Comparison of ENCODE assay signal across 8 mouse cellular contexts in genomic region chr4:114397625-114398024, GRCm38 (mm10). TPM values are rescaled to one million over a fixed set of nuclear protein-coding genes. Genes with fewer than 3 reads are reported as not detected.
DNase-seq lines count a peak whose midpoint lies in the region; ATAC-seq and TF ChIP-seq lines count a peak whose summit lies in the region.
"Had no signal": no experiment of that assay in that cellular context is flagged by ENCODE, and none has a peak within 500 bp of the region (broad histone marks: within the 10 kb centered on the region; RNA-seq: fewer than 3 reads in every experiment).

No protein-coding gene starts in this region.

- H3K27me3 ChIP-seq in hindbrain, postnatal 0 days (ENCODE audit: insufficient read depth, low read length), result no peaks in the 10 kb centered on the region
- no peaks in the 10 kb centered on the region for H3K27me3 ChIP-seq in hindbrain, embryonic 16.5 days (replicated peaks; ENCODE audit: control insufficient read depth, insufficient read depth, low read length)

- no peak overlapping the region for H3K4me3 ChIP-seq in hindbrain, postnatal 0 days (ENCODE audit: low read length)
- H3K4me3 ChIP-seq in hindbrain, embryonic 16.5 days (ENCODE audit: low read length), result no peak overlapping the region
- H3K4me3 ChIP-seq: heart, embryonic 15.5 days had no signal

- H3K9ac ChIP-seq in hindbrain, postnatal 0 days (replicated peaks; ENCODE audit: low read length), result no peak overlapping the region
- no peak overlapping the region for H3K9ac ChIP-seq in hindbrain, embryonic 16.5 days (ENCODE audit: low read depth, low read length)
- H3K9ac ChIP-seq: heart, embryonic 15.5 days had no signal

- no peak for ATAC-seq in hindbrain, postnatal 0 days
- no peak for ATAC-seq in hindbrain, embryonic 16.5 days
- peak; percentile 56; the same call in 1 of the 2 replicates for ATAC-seq in common myeloid progenitor, adult 5-6 weeks (replicated peaks; ENCODE audit: low read depth, poor library complexity, severe bottlenecking)
- 0 out of 2 replicates have a peak, but pooled peaks have one; percentile 37 for ATAC-seq in megakaryocyte-erythroid progenitor cell, adult 5-6 weeks (replicated peaks; ENCODE audit: low FRiP score, low TSS enrichment, poor library complexity, severe bottlenecking)

- intact Hi-C loops in left cerebral cortex, postnatal 4 days (cut with DNase I), result no loop called here

- no peak overlapping the region for H3K27ac ChIP-seq in hindbrain, postnatal 0 days
- no peak overlapping the region for H3K27ac ChIP-seq in hindbrain, embryonic 16.5 days (ENCODE audit: low read depth, low read length)
- H3K27ac ChIP-seq: heart, embryonic 15.5 days had no signal

- no peaks in the 10 kb centered on the region for H3K36me3 ChIP-seq in hindbrain, postnatal 0 days (ENCODE audit: insufficient read depth, low read length)
- H3K36me3 ChIP-seq in hindbrain, embryonic 16.5 days (ENCODE audit: control insufficient read depth, insufficient read depth, low read length), result no peaks in the 10 kb centered on the region
- H3K36me3 ChIP-seq: heart, embryonic 15.5 days had no signal

- H3K4me2 ChIP-seq in hindbrain, postnatal 0 days (ENCODE audit: low read depth, low read length), result no peak overlapping the region
- H3K4me2 ChIP-seq in hindbrain, embryonic 16.5 days (ENCODE audit: low read length), result no peak overlapping the region
- H3K4me2 ChIP-seq: heart, embryonic 15.5 days had no signal

- H3K4me1 ChIP-seq in hindbrain, postnatal 0 days (ENCODE audit: insufficient read depth, low read length), result no peaks in the 10 kb centered on the region
- no peaks in the 10 kb centered on the region for H3K4me1 ChIP-seq in hindbrain, embryonic 16.5 days (ENCODE audit: control insufficient read depth, insufficient read depth, low read depth, low read length)
- H3K4me1 ChIP-seq: heart, embryonic 15.5 days had no signal

- DNase-seq in hindbrain, postnatal 0 days (ENCODE audit: low spot score), result no peak
- peak; percentile 26 for DNase-seq in right cerebral cortex, postnatal 14 days
- DNase-seq in right cerebral cortex, postnatal 4 days, result no peak
- no peak for DNase-seq in left cerebral cortex, postnatal 4 days

- no peaks in the 10 kb centered on the region for H3K9me3 ChIP-seq in hindbrain, postnatal 0 days (ENCODE audit: low read length)
- H3K9me3 ChIP-seq in hindbrain, embryonic 16.5 days (ENCODE audit: control insufficient read depth, low read length), result no peaks in the 10 kb centered on the region
- H3K9me3 ChIP-seq: heart, embryonic 15.5 days had no signal

- peak; percentile 54 for TF ChIP-seq CTCF in hindbrain, postnatal 0 days (IDR thresholded peaks at IDR 0.05; ENCODE audit: low read depth)

RNA-seq across cellular contexts. Expression of gene Trabd2b, which starts 8.9 kb away (rescaled TPM):
- 1.5 and 1.8 TPM in 2 replicates for total RNA-seq in hindbrain, postnatal 0 days (2014; rRNA removed)
- polyA plus RNA-seq in hindbrain, postnatal 0 days (2015; fragmentation: Nextera tagmentation; extraction: Ambion mirVana), result 0.59 and 0.65 TPM in 2 replicates
- polyA plus RNA-seq in hindbrain, embryonic 16.5 days (2015; fragmentation: Nextera tagmentation; extraction: Ambion mirVana), result 0.50 and 0.85 TPM in 2 replicates
- not detected in 2 replicates for total RNA-seq in common myeloid progenitor, adult 5-6 weeks (2017)
- not detected in 2 replicates for total RNA-seq in megakaryocyte-erythroid progenitor cell, adult 5-6 weeks (2014; fragmentation: Nextera tagmentation)
- not detected in 2 replicates for total RNA-seq in megakaryocyte-erythroid progenitor cell, adult 5-6 weeks (2017)
- total RNA-seq in left cerebral cortex, postnatal 4 days (2021), result 1 to 10 TPM; 2.2 to 2.7 TPM

Comparison
In these comparisons a context has a peak if more than half of its experiments do, and no peak if none do; other contexts are left out.
1. ATAC-seq: peak in common myeloid progenitor, adult 5-6 weeks (single experiment) and megakaryocyte-erythroid progenitor cell, adult 5-6 weeks (single experiment); none in hindbrain, postnatal 0 days (single experiment) and hindbrain, embryonic 16.5 days (single experiment).